Mouse (Mus musculus): ENCODE measurements around the gene Gm20852. TPM values are rescaled to one million over a fixed set of nuclear protein-coding genes. Genes with fewer than 3 reads are reported as not detected.

Gm20852 gene
- not detected for polyA plus RNA-seq (2017; shearing (Covaris generic))

DNA sequence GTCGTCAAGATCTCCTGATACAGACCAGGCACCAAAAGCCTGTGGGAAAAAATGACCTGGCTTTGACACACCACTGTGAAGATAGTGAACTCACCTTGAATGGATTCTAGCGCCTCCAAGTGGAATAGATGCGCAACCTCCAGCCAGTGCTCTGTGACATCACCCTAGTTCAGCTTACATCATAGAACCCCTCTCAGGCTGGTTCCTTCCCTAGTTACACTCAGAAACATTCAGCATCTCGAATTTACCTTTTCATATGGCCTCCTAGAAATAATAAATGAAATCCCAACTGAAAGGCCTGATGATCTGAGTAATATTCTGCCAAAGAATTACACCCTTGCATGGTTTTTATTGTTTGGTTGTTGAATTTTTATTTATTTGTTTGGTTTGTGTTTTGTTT is at the start of gene Gm20852:
Gene Gm20852 (minus strand): TSS at position 101 of the 400 bp plus-strand sequence.

